Mouse (Mus musculus): ENCODE results near the gene Cemip. TPM values are rescaled to one million over a fixed set of nuclear protein-coding genes. Genes with fewer than 3 reads are reported as not detected.

Cemip gene
- polyA plus RNA-seq, 1 experiment, result 0.63 TPM

DNA sequence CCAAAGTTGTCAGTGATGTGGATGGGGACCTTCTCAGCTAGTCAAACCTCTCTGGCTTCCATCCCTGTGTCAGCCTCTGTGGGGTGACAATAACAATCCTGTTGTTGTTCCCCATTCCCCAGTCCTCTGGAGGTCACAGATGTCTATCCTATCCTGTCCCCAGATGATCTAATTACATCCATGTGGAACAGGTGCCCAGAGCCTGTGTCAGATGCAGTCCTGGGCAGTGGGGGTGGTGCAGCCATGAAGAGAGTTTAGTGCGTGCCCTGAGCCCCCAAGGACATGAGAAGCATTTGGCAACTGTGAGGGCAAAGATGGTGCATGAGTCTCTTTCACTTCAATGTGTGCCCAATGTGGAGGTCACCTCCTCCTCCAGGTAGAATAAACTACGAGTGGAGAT, 100.6 kb downstream of the Cemip start:
- 88% methylated on average over 2 of the region's 2 CpGs for WGBS
- H3K36me3 ChIP-seq (ENCODE audit: control insufficient read depth, insufficient read depth, low read length), result no peaks in the 10 kb centered on the region
- no peak overlapping the region for H3K4me3 ChIP-seq (ENCODE audit: control insufficient read depth, insufficient read depth, low read length)
- no peak overlapping the region for H3K27ac ChIP-seq (ENCODE audit: control insufficient read depth, insufficient read depth, low read length)
- H3K27me3 ChIP-seq (ENCODE audit: control insufficient read depth, insufficient read depth, low read length), result no peaks in the 10 kb centered on the region
- no peaks in the 10 kb centered on the region for H3K4me1 ChIP-seq (replicated peaks; ENCODE audit: control insufficient read depth, insufficient read depth, low read length)
- TF ChIP-seq CTCF (IDR thresholded peaks at IDR 0.05; ENCODE audit: borderline replicate concordance, control insufficient read depth, extremely low read depth, insufficient read depth, low read length, poor library complexity), result no peak
- TF ChIP-seq POLR2A (IDR thresholded peaks at IDR 0.05; ENCODE audit: control insufficient read depth, extremely low read depth, insufficient read depth, low read length, poor library complexity), result no peak
- no peak for DNase-seq

- no peaks in the 10 kb centered on the region for H3K36me3 ChIP-seq (ENCODE audit: control insufficient read depth, insufficient read depth, low read length)
- TF ChIP-seq POLR2A (IDR thresholded peaks at IDR 0.05; ENCODE audit: control insufficient read depth, extremely low read depth, insufficient read depth, low read length, poor library complexity), result no peak
- TF ChIP-seq CTCF (IDR thresholded peaks at IDR 0.05; ENCODE audit: borderline replicate concordance, control insufficient read depth, extremely low read depth, insufficient read depth, low read length, poor library complexity), result no peak
- H3K27ac ChIP-seq (ENCODE audit: control insufficient read depth, insufficient read depth, low read length), result no peak overlapping the region
- no peak overlapping the region for H3K4me3 ChIP-seq (ENCODE audit: control insufficient read depth, insufficient read depth, low read length)
- WGBS, result 92% methylated on average over 2 of the region's 2 CpGs
- no peaks in the 10 kb centered on the region for H3K27me3 ChIP-seq (ENCODE audit: control insufficient read depth, insufficient read depth, low read length)
- no peaks in the 10 kb centered on the region for H3K4me1 ChIP-seq (replicated peaks; ENCODE audit: control insufficient read depth, insufficient read depth, low read length)
- DNase-seq, result no peak
Measured at GRCm38 (mm10) chr7:83982566-83982965, 103.7 kb downstream of the Cemip start.

GRCm38 (mm10) chr7:83978945-83979536, 107.3 kb downstream of the Cemip start:
- H3K4me1 ChIP-seq (replicated peaks; ENCODE audit: control insufficient read depth, insufficient read depth, low read length), result no peaks in the 10 kb centered on the region
- WGBS, result 50% methylated on average over 1 of the region's 1 CpGs

GRCm38 (mm10) chr7:83978410-83978809, 107.9 kb downstream of the Cemip start:
- WGBS, result 82% methylated on average over 1 of the region's 1 CpGs
- H3K4me1 ChIP-seq (replicated peaks; ENCODE audit: control insufficient read depth, insufficient read depth, low read length), result no peaks in the 10 kb centered on the region
- no peaks in the 10 kb centered on the region for H3K27me3 ChIP-seq (ENCODE audit: control insufficient read depth, insufficient read depth, low read length)
- TF ChIP-seq CTCF (IDR thresholded peaks at IDR 0.05; ENCODE audit: borderline replicate concordance, control insufficient read depth, extremely low read depth, insufficient read depth, low read length, poor library complexity) (no peak), POLR2A (IDR thresholded peaks at IDR 0.05; ENCODE audit: control insufficient read depth, extremely low read depth, insufficient read depth, low read length, poor library complexity) (no peak)
- no peaks in the 10 kb centered on the region for H3K36me3 ChIP-seq (ENCODE audit: control insufficient read depth, insufficient read depth, low read length)
- DNase-seq, result no peak
- H3K4me3 ChIP-seq (ENCODE audit: control insufficient read depth, insufficient read depth, low read length), result no peak overlapping the region
- no peak overlapping the region for H3K27ac ChIP-seq (ENCODE audit: control insufficient read depth, insufficient read depth, low read length)

More at GRCm38 (mm10) chr7:83978945-83979536, 107.3 kb downstream of the Cemip start:
- no peak overlapping the region for H3K27ac ChIP-seq (ENCODE audit: control insufficient read depth, insufficient read depth, low read length)
- no peak for DNase-seq
- no peaks in the 10 kb centered on the region for H3K36me3 ChIP-seq (ENCODE audit: control insufficient read depth, insufficient read depth, low read length)
- TF ChIP-seq CTCF (IDR thresholded peaks at IDR 0.05; ENCODE audit: borderline replicate concordance, control insufficient read depth, extremely low read depth, insufficient read depth, low read length, poor library complexity), result no peak
- no peak for TF ChIP-seq POLR2A (IDR thresholded peaks at IDR 0.05; ENCODE audit: control insufficient read depth, extremely low read depth, insufficient read depth, low read length, poor library complexity)
- H3K4me3 ChIP-seq (ENCODE audit: control insufficient read depth, insufficient read depth, low read length), result no peak overlapping the region
- no peaks in the 10 kb centered on the region for H3K27me3 ChIP-seq (ENCODE audit: control insufficient read depth, insufficient read depth, low read length)

DNA sequence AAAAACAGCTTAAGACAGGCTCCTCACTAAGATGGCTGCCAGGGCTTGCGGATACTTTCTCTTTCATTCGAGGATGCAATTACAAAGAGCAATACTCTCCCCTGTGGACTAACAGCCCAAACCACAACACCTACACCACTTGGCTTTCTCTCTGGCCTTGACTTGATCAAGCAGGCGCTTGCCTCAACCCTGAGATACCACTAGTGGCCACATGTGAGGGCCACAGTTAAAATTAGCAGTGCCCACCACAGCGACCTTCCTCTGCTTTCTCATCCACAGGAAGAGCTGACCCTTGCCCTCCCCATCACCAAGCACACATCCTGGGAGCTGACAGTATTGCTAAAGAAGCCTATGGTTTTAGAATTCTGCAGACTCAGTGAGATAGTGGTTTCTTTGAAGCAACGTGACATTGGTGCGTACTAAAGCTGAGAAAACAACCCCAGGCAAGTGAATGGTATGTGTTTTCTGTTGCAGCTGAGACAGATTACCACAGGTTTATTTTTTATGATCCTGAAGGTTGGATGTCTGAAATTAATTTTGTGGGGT, 109.8 kb downstream of the Cemip start:
- Histone ChIP-seq H3K4me3 (ENCODE audit: control insufficient read depth, insufficient read depth, low read length) (no peak overlapping the region), H3K36me3 (ENCODE audit: control insufficient read depth, insufficient read depth, low read length) (no peaks in the 10 kb centered on the region), H3K27me3 (ENCODE audit: control insufficient read depth, insufficient read depth, low read length) (no peaks in the 10 kb centered on the region), H3K27ac (ENCODE audit: control insufficient read depth, insufficient read depth, low read length) (no peak overlapping the region), H3K4me1 (replicated peaks; ENCODE audit: control insufficient read depth, insufficient read depth, low read length) (no peaks in the 10 kb centered on the region)
- TF ChIP-seq POLR2A (IDR thresholded peaks at IDR 0.05; ENCODE audit: control insufficient read depth, extremely low read depth, insufficient read depth, low read length, poor library complexity) (no peak), CTCF (IDR thresholded peaks at IDR 0.05; ENCODE audit: borderline replicate concordance, control insufficient read depth, extremely low read depth, insufficient read depth, low read length, poor library complexity) (no peak)
- DNase-seq, result no peak
- 55% methylated on average over 6 of the region's 6 CpGs for WGBS

GRCm38 (mm10) chr7:83975283-83975682, 111.0 kb downstream of the Cemip start:
- WGBS, result 81% methylated on average over 6 of the region's 6 CpGs

More at GRCm38 (mm10) chr7:83975283-83975682, 111.0 kb downstream of the Cemip start:
- H3K4me3 ChIP-seq (ENCODE audit: control insufficient read depth, insufficient read depth, low read length), result no peak overlapping the region
- no peaks in the 10 kb centered on the region for H3K27me3 ChIP-seq (ENCODE audit: control insufficient read depth, insufficient read depth, low read length)
- H3K4me1 ChIP-seq (replicated peaks; ENCODE audit: control insufficient read depth, insufficient read depth, low read length), result no peaks in the 10 kb centered on the region
- no peak for DNase-seq
- TF ChIP-seq CTCF (IDR thresholded peaks at IDR 0.05; ENCODE audit: borderline replicate concordance, control insufficient read depth, extremely low read depth, insufficient read depth, low read length, poor library complexity), result no peak
- no peak for TF ChIP-seq POLR2A (IDR thresholded peaks at IDR 0.05; ENCODE audit: control insufficient read depth, extremely low read depth, insufficient read depth, low read length, poor library complexity)
- no peak overlapping the region for H3K27ac ChIP-seq (ENCODE audit: control insufficient read depth, insufficient read depth, low read length)
- no peaks in the 10 kb centered on the region for H3K36me3 ChIP-seq (ENCODE audit: control insufficient read depth, insufficient read depth, low read length)

All from thymus, adult 2 months (tissue).